Mouse (Mus musculus) ES-E14 (cell line): Measurements from ENCODE around the gene Dcaf17. TPM values are rescaled to one million over a fixed set of nuclear protein-coding genes. Genes with fewer than 3 reads are reported as not detected.

Experiments
- DNase-seq: peaks from one replicate; pipeline ENCODE4 v3.0.0-alpha.2; 2013; ENCODE audit warnings: low read depth, low spot score
- H3K27ac ChIP-seq: 2 replicates; pipeline ENCODE4 v1.5.1; 2012; ENCODE audit warnings: low read depth, mild to moderate bottlenecking, low read length, moderate library complexity, mixed read lengths; ENCODE audit not compliant: poor library complexity, insufficient read depth, severe bottlenecking
- H3K36me3 ChIP-seq: 2 replicates; pipeline ENCODE4 v1.6.1; 2012; ENCODE audit warnings: mild to moderate bottlenecking, low read length, moderate library complexity, mixed read lengths; ENCODE audit not compliant: control insufficient read depth, poor library complexity, insufficient read depth, severe bottlenecking
- H3K4me1 ChIP-seq, 2 experiments: fragments of 150-350 bp in 1 of 2; sonication (generic) in 1 of 2; 2 replicates each; pipeline ENCODE4 v1.6.1; 2012; ENCODE audit warnings: low read length in 2 of 2, mild to moderate bottlenecking in 1 of 2, mixed read lengths in 1 of 2; ENCODE audit not compliant: control insufficient read depth in 2 of 2, insufficient read depth in 2 of 2, poor library complexity in 1 of 2
- H3K4me3 ChIP-seq, 2 experiments: fragments of 150-350 bp in 1 of 2; sonication (generic) in 1 of 2; 2 replicates each; pipeline ENCODE4 v1.5.1; 2012; ENCODE audit warnings: low read length in 2 of 2, low read depth in 1 of 2, mild to moderate bottlenecking in 1 of 2, mixed read lengths in 1 of 2; ENCODE audit not compliant: insufficient read depth in 1 of 2, poor library complexity in 1 of 2, severe bottlenecking in 1 of 2
- H3K9ac ChIP-seq: 2 replicates; pipeline ENCODE4 v1.6.1; 2012; ENCODE audit warnings: low read depth, mild to moderate bottlenecking, low read length, mixed read lengths; ENCODE audit not compliant: poor library complexity, insufficient read depth, severe bottlenecking
- H3K9me3 ChIP-seq: fragments of 150-350 bp; sonication (generic); 2 replicates; pipeline ENCODE4 v1.6.1; 2012; ENCODE audit warnings: low read depth, mild to moderate bottlenecking, low read length; ENCODE audit not compliant: control insufficient read depth, insufficient read depth
- CHD2 ChIP-seq: IDR thresholded peaks from 2 replicates; pipeline ENCODE4 v1.6.1; 2014; ENCODE audit warnings: mild to moderate bottlenecking, low read depth, low read length, inconsistent platforms
- HCFC1 ChIP-seq: IDR thresholded peaks from 2 replicates; pipeline ENCODE4 v1.6.1; 2012; ENCODE audit warnings: low read length, inconsistent platforms, borderline replicate concordance; ENCODE audit not compliant: insufficient read depth
- MAFK ChIP-seq: IDR thresholded peaks from 2 replicates; pipeline ENCODE4 v1.6.1; 2014; ENCODE audit warnings: mild to moderate bottlenecking, low read depth, low read length, inconsistent platforms; ENCODE audit not compliant: insufficient read depth
- ZC3H11A ChIP-seq: IDR thresholded peaks from 2 replicates; pipeline ENCODE4 v1.6.1; 2012; ENCODE audit warnings: low read depth, mild to moderate bottlenecking, inconsistent platforms, low read length, borderline replicate concordance
- ZNF384 ChIP-seq: IDR thresholded peaks from 2 replicates; pipeline ENCODE4 v1.6.1; 2012; ENCODE audit warnings: low read depth, low read length, inconsistent platforms
- in situ Hi-C, 2 experiments: fragments of 600-800 bp; cut with MboI; formaldehyde crosslinking; loops; one replicate each; pipeline ENCODE4 v1.15.1; 2025; ENCODE audit warnings: low sequenced_read_pairs in 2 of 2, inconsistent platforms in 1 of 2; ENCODE audit not compliant: unreplicated experiment in 2 of 2
- total RNA-seq: library from RNA; depleted of rRNA; stranded (reverse); fragments of 300-350 nt; gene quantifications from 2 replicates; pipeline ENCODE4 v1.2.3, GENCODE M21; 2012

Gene Dcaf17
- total RNA-seq, 1 experiment: 20.0 TPM

DNA sequence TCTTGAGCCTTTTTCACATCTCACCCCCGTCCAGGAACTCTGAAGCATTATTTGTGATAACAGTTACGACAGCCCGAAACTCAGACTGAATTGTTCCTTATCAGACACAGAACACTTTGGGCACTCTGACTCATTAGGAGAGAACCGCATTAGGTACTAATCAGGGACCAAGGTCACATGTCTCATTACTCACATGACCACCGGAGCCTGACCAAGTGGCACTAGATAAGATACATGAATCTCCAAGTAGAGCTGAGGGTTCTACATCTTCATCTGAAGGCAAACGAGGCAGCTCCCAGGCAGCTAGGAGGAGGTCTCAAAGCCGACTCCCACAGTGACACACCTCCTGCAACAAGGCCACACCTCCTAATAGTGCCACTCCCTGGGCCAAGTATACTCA lies 41.0 kb downstream of the Dcaf17 start:
- Histone ChIP-seq H3K4me3 (no peak overlapping the region), H3K4me1 (no peaks in the 10 kb centered on the region), H3K36me3 (peaks cover 5% of the 10 kb centered on the region; the same call in 1 of the 2 replicates), H3K9ac (no peak overlapping the region), H3K27ac (no peak overlapping the region), H3K9me3 (no peaks in the 10 kb centered on the region)
- no peak for DNase-seq
- no peak for TF ChIP-seq HCFC1
- no peak for TF ChIP-seq CHD2
- no peak for TF ChIP-seq ZNF384
- no peak for TF ChIP-seq ZC3H11A
- TF ChIP-seq MAFK: no peak
- in situ Hi-C loops: no loop called here

DNA sequence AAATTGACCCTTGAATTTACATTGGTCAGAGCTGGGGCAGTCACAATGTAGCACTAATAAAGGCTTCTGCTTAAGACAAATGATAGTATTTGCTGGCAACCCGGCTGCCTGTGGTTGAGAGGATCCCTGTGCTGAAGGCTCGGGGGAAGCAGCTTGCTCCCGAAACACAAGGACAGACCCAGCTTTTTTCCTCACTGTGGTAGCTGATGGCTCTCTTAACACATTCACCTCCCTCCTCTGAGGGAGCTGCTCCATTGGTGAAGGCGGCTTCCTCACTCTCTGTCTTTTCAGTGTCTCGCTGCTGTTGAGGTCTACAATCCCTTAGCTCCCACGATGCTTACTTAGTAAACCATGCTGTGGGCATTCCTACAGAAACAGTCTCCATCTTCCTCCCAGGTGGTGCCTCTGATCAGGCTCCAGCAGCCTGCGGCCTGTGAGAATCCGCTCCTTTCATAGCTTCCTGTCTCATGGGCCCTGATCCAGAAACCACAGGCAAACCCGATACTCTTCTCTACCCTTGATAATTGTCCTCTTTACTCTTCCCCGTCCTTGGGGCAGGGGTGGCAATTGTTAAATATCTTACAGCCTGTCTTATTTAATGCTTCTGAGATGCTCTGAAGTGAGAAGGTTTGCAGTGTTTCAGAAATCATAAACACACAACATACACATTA lies 47.6 kb downstream of the Dcaf17 start:
- TF ChIP-seq ZC3H11A (no peak), MAFK (no peak), HCFC1 (no peak), ZNF384 (no peak), CHD2 (no peak)
- Histone ChIP-seq H3K9ac (no peak overlapping the region), H3K4me1 (no peaks in the 10 kb centered on the region), H3K36me3 (peaks cover 5% of the 10 kb centered on the region), H3K4me3 (no peak overlapping the region), H3K9me3 (no peaks in the 10 kb centered on the region), H3K27ac (no peak overlapping the region)
- in situ Hi-C loops: no loop called here
- DNase-seq: no peak

DNA sequence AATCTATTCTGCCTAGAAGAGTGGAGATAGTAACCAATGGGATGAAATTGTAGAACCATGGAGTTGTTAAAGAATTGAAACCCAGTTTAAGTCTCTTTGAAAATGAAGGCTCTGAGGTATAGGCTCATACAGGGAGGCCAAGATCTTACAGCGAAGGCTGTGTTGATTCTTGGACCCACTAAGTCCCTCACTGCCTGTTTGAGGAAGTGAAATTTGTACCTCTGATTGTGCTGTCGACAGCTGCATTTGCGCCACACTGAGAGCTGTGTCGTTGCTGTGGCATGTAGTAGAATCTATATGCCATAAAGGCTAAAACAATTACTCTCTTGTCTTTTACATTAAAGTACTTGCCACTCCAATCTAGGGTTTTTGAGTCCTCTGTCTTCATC lies 48.2 kb downstream of the Dcaf17 start:
- Histone ChIP-seq H3K9ac (no peak overlapping the region), H3K4me3 (no peak overlapping the region), H3K4me1 (no peaks in the 10 kb centered on the region), H3K9me3 (no peaks in the 10 kb centered on the region), H3K27ac (no peak overlapping the region), H3K36me3 (peaks cover 5% of the 10 kb centered on the region)
- TF ChIP-seq ZC3H11A: no peak
- no peak for TF ChIP-seq ZNF384
- no peak for TF ChIP-seq HCFC1
- no peak for TF ChIP-seq MAFK
- no peak for TF ChIP-seq CHD2
- DNase-seq: no peak
- in situ Hi-C loops: no loop called here

DNA sequence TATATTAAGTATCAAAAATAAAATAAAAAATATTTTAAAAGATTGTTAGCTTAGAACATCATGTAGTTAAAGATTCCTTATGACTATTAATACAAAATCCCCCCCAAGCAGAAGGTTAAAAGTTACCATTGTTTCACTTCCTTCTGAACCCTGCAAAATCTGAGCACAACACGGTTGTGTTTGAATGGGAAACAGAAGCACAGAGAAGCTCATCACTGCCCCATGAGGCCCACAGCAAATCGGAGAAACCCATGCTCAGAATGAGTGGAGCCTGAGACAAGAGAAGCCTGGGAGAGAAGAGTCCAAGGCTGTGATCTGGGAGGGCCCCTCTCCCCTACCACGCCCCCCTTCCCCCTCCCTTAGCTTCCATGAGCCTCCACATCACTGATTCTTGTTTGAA lies 49.6 kb downstream of the Dcaf17 start:
- H3K36me3 ChIP-seq: peaks cover 5% of the 10 kb centered on the region
- TF ChIP-seq ZC3H11A (no peak), CHD2 (no peak), MAFK (no peak), ZNF384 (no peak), HCFC1 (no peak)
- no peak for DNase-seq
- no peak overlapping the region for H3K4me3 ChIP-seq
- H3K9me3 ChIP-seq: no peaks in the 10 kb centered on the region
- H3K27ac ChIP-seq: no peak overlapping the region
- H3K9ac ChIP-seq: no peak overlapping the region
- H3K4me1 ChIP-seq: no peaks in the 10 kb centered on the region
- in situ Hi-C loops: no loop called here
